Mouse (Mus musculus): ENCODE measurements around the gene Dnajb4.

Gene Dnajb4

GRCm38 (mm10) chr3:152171862-152172261 is 38.2 kb downstream of the Dnajb4 start:
- no peak for DNase-seq (ENCODE audit: low read depth, low spot score)

GRCm38 (mm10) chr3:152171236-152171635 is 38.9 kb downstream of the Dnajb4 start:
- DNase-seq (ENCODE audit: low read depth, low spot score), result no peak

GRCm38 (mm10) chr3:152170407-152170806 is 39.7 kb downstream of the Dnajb4 start:
- no peak for DNase-seq (ENCODE audit: low read depth, low spot score)

GRCm38 (mm10) chr3:152168007-152168406 is 42.1 kb downstream of the Dnajb4 start:
- no peak for DNase-seq (ENCODE audit: low read depth, low spot score)

- no peak for DNase-seq (ENCODE audit: low read depth, low spot score)
These were observed 43.2 kb downstream of the Dnajb4 start for GRCm38 (mm10) chr3:152166699-152167451.

- no peak for DNase-seq (ENCODE audit: low read depth, low spot score)
These were observed 44.0 kb downstream of the Dnajb4 start, which contains the start of gene Gipc2 for GRCm38 (mm10) chr3:152166099-152166423. Gene Gipc2, minus strand, starts transcription at chr3:152166230.

GRCm38 (mm10) chr3:152165351-152166098 is 44.6 kb downstream of the Dnajb4 start:
- no peak for DNase-seq (ENCODE audit: low read depth, low spot score)

GRCm38 (mm10) chr3:152165014-152165350 is 45.1 kb downstream of the Dnajb4 start:
- no peak for DNase-seq (ENCODE audit: low read depth, low spot score)

- DNase-seq (ENCODE audit: low read depth, low spot score), result no peak
These were observed 46.8 kb downstream of the Dnajb4 start for GRCm38 (mm10) chr3:152163320-152163719.

- DNase-seq (ENCODE audit: low read depth, low spot score), result no peak
These were observed 49.5 kb downstream of the Dnajb4 start for GRCm38 (mm10) chr3:152160607-152161006.

GRCm38 (mm10) chr3:152159321-152159720 is 50.8 kb downstream of the Dnajb4 start:
- no peak for DNase-seq (ENCODE audit: low read depth, low spot score)

- DNase-seq (ENCODE audit: low read depth, low spot score), result no peak
These were observed 51.5 kb downstream of the Dnajb4 start for GRCm38 (mm10) chr3:152158344-152159291.

GRCm38 (mm10) chr3:152156816-152157496 is 53.1 kb downstream of the Dnajb4 start:
- DNase-seq (ENCODE audit: low read depth, low spot score), result no peak

- DNase-seq (ENCODE audit: low read depth, low spot score), result no peak
These were observed 54.7 kb downstream of the Dnajb4 start for GRCm38 (mm10) chr3:152155296-152155948.

GRCm38 (mm10) chr3:152154095-152154494 is 56.0 kb downstream of the Dnajb4 start:
- no peak for DNase-seq (ENCODE audit: low read depth, low spot score)

GRCm38 (mm10) chr3:152153152-152153551 is 57.0 kb downstream of the Dnajb4 start:
- no peak for DNase-seq (ENCODE audit: low read depth, low spot score)

- DNase-seq (ENCODE audit: low read depth, low spot score), result no peak
These were observed 57.7 kb downstream of the Dnajb4 start for GRCm38 (mm10) chr3:152152483-152152804.

- DNase-seq (ENCODE audit: low read depth, low spot score), result no peak
These were observed 58.2 kb downstream of the Dnajb4 start for GRCm38 (mm10) chr3:152151725-152152482.

- DNase-seq (ENCODE audit: low read depth, low spot score), result no peak
These were observed 60.2 kb downstream of the Dnajb4 start for GRCm38 (mm10) chr3:152149863-152150262.

GRCm38 (mm10) chr3:152149449-152149848 is 60.7 kb downstream of the Dnajb4 start:
- DNase-seq (ENCODE audit: low read depth, low spot score), result peak; percentile 59
